Mouse (Mus musculus) heart, postnatal 4 days (tissue): Measurements from ENCODE around the gene Stxbp3. TPM values are rescaled to one million over a fixed set of nuclear protein-coding genes. Genes with fewer than 3 reads are reported as not detected.
A peak's percentile ranks its signal among the peaks of the same experiment; 100 is the strongest.

Source experiments
- DNase-seq: peaks from one replicate; pipeline ENCODE4 v3.0.0; 2021
- total RNA-seq, 2 experiments: library from RNA; stranded (reverse); gene quantifications; 2 replicates each; pipeline ENCODE4 v1.2.3; 2021

Gene Stxbp3
- total RNA-seq, 2 experiments from 2014 or later = 30.6 to 31.7 TPM

GRCm38 (mm10) chr3:108762597-108763111 lies 77.7 kb downstream of the Stxbp3 start:
- DNase-seq = peak; percentile 18

GRCm38 (mm10) chr3:108759566-108760420 lies 80.5 kb downstream of the Stxbp3 start:
- DNase-seq = no peak

GRCm38 (mm10) chr3:108757570-108757969 lies 82.8 kb downstream of the Stxbp3 start:
- DNase-seq = no peak

GRCm38 (mm10) chr3:108756131-108756530 lies 84.2 kb downstream of the Stxbp3 start:
- DNase-seq = no peak

- no peak for DNase-seq
These were observed 84.8 kb downstream of the Stxbp3 start for GRCm38 (mm10) chr3:108755542-108755941.

- no peak for DNase-seq
These were observed 85.8 kb downstream of the Stxbp3 start for GRCm38 (mm10) chr3:108754541-108754940.

GRCm38 (mm10) chr3:108751691-108752090 lies 88.6 kb downstream of the Stxbp3 start:
- no peak for DNase-seq

- no peak for DNase-seq
These were observed 89.3 kb downstream of the Stxbp3 start for GRCm38 (mm10) chr3:108751061-108751460.

GRCm38 (mm10) chr3:108744060-108744459 lies 96.3 kb downstream of the Stxbp3 start:
- DNase-seq = no peak

Other genes with a start within 250 kb of the Stxbp3 start
- 1 to 10 TPM; 9.1 to 9.2 TPM for gene Wdr47, start 249.2 kb downstream of the Stxbp3 start, total RNA-seq
- 10 to 100 TPM; 29.4 to 33.6 TPM for gene Clcc1, start 186.6 kb downstream of the Stxbp3 start, total RNA-seq
- 10 to 100 TPM; 24.0 to 24.7 TPM for gene Gpsm2, start 118.2 kb downstream of the Stxbp3 start, total RNA-seq
- under 1 TPM; 0.12 to 0.23 TPM for gene Aknad1, start 100.9 kb downstream of the Stxbp3 start, total RNA-seq
- under 1 TPM; 0.09 to 0.14 TPM for gene Fndc7, start 49.5 kb upstream of the Stxbp3 start, total RNA-seq
- gene Prpf38b, start 71.2 kb upstream of the Stxbp3 start, total RNA-seq = 10 to 100 TPM; 31.8 to 36.2 TPM
- gene Henmt1, start 99.3 kb upstream of the Stxbp3 start, total RNA-seq = not detected
- gene Gm9857, start 99.9 kb upstream of the Stxbp3 start, total RNA-seq = not detected
- 10 to 100 TPM; 21.2 to 22.9 TPM for gene Fam102b, start 187.1 kb upstream of the Stxbp3 start, total RNA-seq
- gene Slc25a54, start 239.9 kb upstream of the Stxbp3 start, total RNA-seq = not detected